Mouse (Mus musculus): ENCODE data around the gene Il4i1. TPM values are rescaled to one million over a fixed set of nuclear protein-coding genes. Genes with fewer than 3 reads are reported as not detected.

Gene Il4i1
- total and polyA plus RNA-seq, 2 experiments from 2014 or later, result 1.1 TPM; not detected in 1

DNA sequence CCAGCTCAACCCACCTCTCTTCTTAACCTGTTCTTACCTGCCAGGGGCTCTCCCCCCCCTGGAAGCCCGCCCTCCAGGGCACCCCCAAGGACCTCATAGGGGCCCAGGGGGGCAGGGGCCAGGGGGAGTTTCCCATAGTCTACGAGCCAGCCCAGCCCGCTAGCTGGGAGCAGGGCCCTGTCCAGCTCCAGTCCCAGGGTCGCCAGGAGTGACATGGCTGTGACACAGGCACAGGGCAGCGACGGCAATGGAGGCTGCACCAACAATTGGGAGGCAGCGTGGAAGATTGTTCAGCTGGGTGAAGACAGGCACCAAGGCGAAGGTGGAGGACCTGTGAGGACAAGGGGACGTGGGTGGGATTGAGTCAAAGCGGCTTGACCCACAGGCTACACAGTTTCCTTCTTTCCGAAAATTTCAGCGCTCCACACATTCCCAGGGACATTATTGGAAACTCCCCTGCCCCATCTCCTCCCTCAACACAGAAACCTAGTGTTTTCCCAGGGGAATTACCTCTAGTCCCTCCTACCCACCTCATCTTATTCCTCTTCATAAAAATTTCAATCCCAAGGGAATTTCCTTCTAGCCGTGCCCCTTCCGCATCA is 1.1 kb upstream of the Il4i1 start:
- H3K4me2 ChIP-seq (ENCODE audit: low read depth, low read length), result peak overlapping the region; percentile 85
- 28% methylated on average over 14 of the region's 14 CpGs for WGBS
- TF ChIP-seq CTCF (IDR thresholded peaks at IDR 0.05; ENCODE audit: low read depth), result no peak
- no peak for TF ChIP-seq EP300 (IDR thresholded peaks at IDR 0.05; ENCODE audit: low read depth)

GRCm38 (mm10) chr7:44816470-44817021 is 359 bp downstream of the Il4i1 start, which contains the start of gene Atf5:
Gene Atf5, minus strand, starts transcription at chr7:44816658.
- WGBS, result under 1% methylated on average over 41 of the region's 57 CpGs
- TF ChIP-seq CTCF (IDR thresholded peaks at IDR 0.05; ENCODE audit: low read depth) (no peak), EP300 (IDR thresholded peaks at IDR 0.05; ENCODE audit: low read depth) (no peak; the same call in 1 of the 2 replicates)
- Histone ChIP-seq H3K27ac (ENCODE audit: low read depth) (peak within 1 kb of the TSS; percentile 98), H3K9me3 (replicated peaks; ENCODE audit: control insufficient read depth, low read length) (no peaks in the 10 kb centered on the region), H3K9ac (replicated peaks; ENCODE audit: low read depth, low read length) (peak within 1 kb of the TSS; percentile 89), H3K36me3 (replicated peaks; ENCODE audit: control insufficient read depth, insufficient read depth, low read length) (peaks cover 8% of the 10 kb centered on the region; the same call in 1 of the 2 replicates), H3K4me1 (ENCODE audit: control insufficient read depth, insufficient read depth) (peaks cover 41% of the 10 kb centered on the region), H3K27me3 (ENCODE audit: control insufficient read depth, insufficient read depth, low read length) (no peaks in the 10 kb centered on the region), H3K4me3 (ENCODE audit: low read depth, low read length) (peak within 1 kb of the TSS; percentile 78), H3K4me2 (ENCODE audit: low read depth, low read length) (peak within 1 kb of the TSS; percentile 85)
- ATAC-seq (ENCODE audit: insufficient read depth, low read depth) (peak; percentile 19), DNase-seq (ENCODE audit: low spot score) (peak; percentile 47)

More for the DNA sequence above, 1.1 kb upstream of the Il4i1 start:
- peak overlapping the region; percentile 98 for H3K27ac ChIP-seq (ENCODE audit: low read depth)
- peaks cover 36% of the 10 kb centered on the region for H3K4me1 ChIP-seq (ENCODE audit: control insufficient read depth, insufficient read depth)
- H3K36me3 ChIP-seq (replicated peaks; ENCODE audit: control insufficient read depth, insufficient read depth, low read length), result peaks cover 12% of the 10 kb centered on the region; the same call in 1 of the 2 replicates
- peak overlapping the region; percentile 8; the same call in 1 of the 2 replicates for H3K9ac ChIP-seq (replicated peaks; ENCODE audit: low read depth, low read length)
- H3K27me3 ChIP-seq (ENCODE audit: control insufficient read depth, insufficient read depth, low read length), result no peaks in the 10 kb centered on the region
- H3K9me3 ChIP-seq (replicated peaks; ENCODE audit: control insufficient read depth, low read length), result no peaks in the 10 kb centered on the region
- no peak for DNase-seq (ENCODE audit: low spot score)
- ATAC-seq (ENCODE audit: insufficient read depth, low read depth), result no peak
- H3K4me3 ChIP-seq (ENCODE audit: low read depth, low read length), result peak overlapping the region; percentile 78

DNA sequence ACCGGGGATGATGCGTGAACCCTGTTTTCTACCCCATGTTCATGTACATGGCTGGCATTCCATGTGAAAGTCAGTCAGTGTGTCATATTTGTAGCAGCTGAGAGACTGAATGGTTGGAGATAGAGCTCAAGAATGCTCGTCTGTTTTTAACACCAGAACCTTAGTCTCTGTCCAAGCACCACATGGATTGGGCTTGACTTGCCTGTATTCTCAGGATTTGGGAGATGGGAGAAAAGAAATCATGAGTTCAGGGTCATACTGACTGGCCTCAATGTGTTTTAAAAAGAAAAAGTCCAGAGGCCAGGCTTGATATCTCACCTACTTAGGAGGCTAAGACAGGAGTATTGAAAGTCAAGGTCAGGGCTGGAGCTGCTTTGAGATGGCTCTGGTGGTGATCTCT is 1.3 kb downstream of the Il4i1 start:
- Histone ChIP-seq H3K27me3 (ENCODE audit: control insufficient read depth, insufficient read depth, low read length) (no peaks in the 10 kb centered on the region), H3K9me3 (replicated peaks; ENCODE audit: control insufficient read depth, low read length) (no peaks in the 10 kb centered on the region), H3K4me2 (ENCODE audit: low read depth, low read length) (peak overlapping the region; percentile 85), H3K9ac (replicated peaks; ENCODE audit: low read depth, low read length) (peak overlapping the region; percentile 89), H3K4me1 (ENCODE audit: control insufficient read depth, insufficient read depth) (peaks cover 44% of the 10 kb centered on the region), H3K27ac (ENCODE audit: low read depth) (peak overlapping the region; percentile 98), H3K36me3 (replicated peaks; ENCODE audit: control insufficient read depth, insufficient read depth, low read length) (peaks cover 8% of the 10 kb centered on the region; the same call in 1 of the 2 replicates), H3K4me3 (ENCODE audit: low read depth, low read length) (peak overlapping the region; percentile 78)
- no peak for ATAC-seq (ENCODE audit: insufficient read depth, low read depth)
- no peak for TF ChIP-seq CTCF (IDR thresholded peaks at IDR 0.05; ENCODE audit: low read depth)
- TF ChIP-seq EP300 (IDR thresholded peaks at IDR 0.05; ENCODE audit: low read depth), result no peak
- WGBS, result 9% methylated on average over 3 of the region's 3 CpGs
- no peak for DNase-seq (ENCODE audit: low spot score)

DNA sequence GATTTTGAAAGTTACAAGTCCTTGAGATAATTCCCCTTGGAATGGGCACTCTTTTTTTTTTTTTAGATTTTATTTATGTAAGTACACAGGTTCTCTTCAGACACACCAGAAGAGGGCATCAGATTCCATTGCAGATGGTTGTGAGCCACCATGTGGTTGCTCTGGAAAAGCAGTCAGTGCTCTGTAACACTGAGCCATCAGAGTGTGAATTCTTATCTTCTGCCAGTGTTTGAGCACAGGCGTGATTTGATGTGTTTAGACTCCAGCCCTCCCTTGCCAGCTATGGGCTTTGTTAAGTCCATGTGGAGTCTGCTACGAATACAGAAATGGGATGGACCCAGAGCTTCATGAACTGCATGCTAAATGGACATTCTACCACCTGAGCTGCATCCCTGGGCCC is 2.0 kb downstream of the Il4i1 start:
- Histone ChIP-seq H3K4me3 (ENCODE audit: low read depth, low read length) (peak overlapping the region; percentile 78), H3K9me3 (replicated peaks; ENCODE audit: control insufficient read depth, low read length) (no peaks in the 10 kb centered on the region), H3K27me3 (ENCODE audit: control insufficient read depth, insufficient read depth, low read length) (no peaks in the 10 kb centered on the region), H3K4me1 (ENCODE audit: control insufficient read depth, insufficient read depth) (peaks cover 44% of the 10 kb centered on the region), H3K9ac (replicated peaks; ENCODE audit: low read depth, low read length) (no peak overlapping the region), H3K27ac (ENCODE audit: low read depth) (peak overlapping the region; percentile 98), H3K36me3 (replicated peaks; ENCODE audit: control insufficient read depth, insufficient read depth, low read length) (0 out of 2 replicates have a peak, but pooled peaks cover under 1% of the 10 kb centered on the region), H3K4me2 (ENCODE audit: low read depth, low read length) (peak overlapping the region; percentile 85)
- 10% methylated on average over 2 of the region's 2 CpGs for WGBS
- no peak for ATAC-seq (ENCODE audit: insufficient read depth, low read depth)
- DNase-seq (ENCODE audit: low spot score), result no peak
- TF ChIP-seq EP300 (IDR thresholded peaks at IDR 0.05; ENCODE audit: low read depth) (no peak), CTCF (IDR thresholded peaks at IDR 0.05; ENCODE audit: low read depth) (no peak)

DNA sequence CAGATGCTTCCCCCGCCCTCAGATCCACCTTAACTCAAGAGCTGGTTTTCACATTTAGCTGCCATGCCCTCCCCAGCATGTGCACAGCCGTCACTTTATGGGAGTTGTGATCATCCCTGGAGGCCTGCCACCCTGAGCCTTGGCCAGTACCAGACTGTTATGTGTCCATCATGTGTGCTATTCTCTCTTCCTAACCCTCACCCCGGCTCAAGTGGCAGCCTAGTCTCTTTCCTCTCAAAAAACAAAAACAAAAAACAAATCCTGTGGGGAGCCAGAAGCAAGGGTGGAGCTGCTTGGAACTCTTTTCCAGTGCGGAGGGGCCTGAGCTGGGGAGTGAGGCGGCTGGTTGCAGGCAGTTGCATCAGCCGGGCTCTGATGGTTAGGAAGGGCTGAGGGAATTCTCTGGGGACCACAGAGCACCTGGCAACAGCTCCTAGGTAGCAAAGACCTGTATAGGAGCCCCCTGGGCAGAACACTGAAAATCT is 2.6 kb downstream of the Il4i1 start:
- H3K4me3 ChIP-seq (ENCODE audit: low read depth, low read length), result peak overlapping the region; percentile 78
- no peak for TF ChIP-seq EP300 (IDR thresholded peaks at IDR 0.05; ENCODE audit: low read depth)
- no peak for TF ChIP-seq CTCF (IDR thresholded peaks at IDR 0.05; ENCODE audit: low read depth)
- H3K4me1 ChIP-seq (ENCODE audit: control insufficient read depth, insufficient read depth), result peaks cover 44% of the 10 kb centered on the region
- peak overlapping the region; percentile 85 for H3K4me2 ChIP-seq (ENCODE audit: low read depth, low read length)
- no peaks in the 10 kb centered on the region for H3K27me3 ChIP-seq (ENCODE audit: control insufficient read depth, insufficient read depth, low read length)
- H3K9me3 ChIP-seq (replicated peaks; ENCODE audit: control insufficient read depth, low read length), result no peaks in the 10 kb centered on the region
- 29% methylated on average over 6 of the region's 6 CpGs for WGBS
- DNase-seq (ENCODE audit: low spot score) (no peak), ATAC-seq (ENCODE audit: insufficient read depth, low read depth) (no peak)
- H3K36me3 ChIP-seq (replicated peaks; ENCODE audit: control insufficient read depth, insufficient read depth, low read length), result no peaks in the 10 kb centered on the region
- peak overlapping the region; percentile 48; the same call in 1 of the 2 replicates for H3K27ac ChIP-seq (ENCODE audit: low read depth)
- H3K9ac ChIP-seq (replicated peaks; ENCODE audit: low read depth, low read length), result peak overlapping the region; percentile 34
